Mouse (Mus musculus): Measurements from ENCODE around the gene Zdhhc7.

Gene Zdhhc7

GRCm38 (mm10) chr8:120101068-120101972, at the start of gene Zdhhc7:
Gene Zdhhc7 (minus strand): TSS chr8:120101482.
- DNase-seq (ENCODE audit: low spot score in 2 of 2) = peak; percentile 66 to 80

GRCm38 (mm10) chr8:120150028-120150427, 48.7 kb upstream of the Zdhhc7 start:
- DNase-seq (ENCODE audit: low spot score in 2 of 2) = no peak

GRCm38 (mm10) chr8:120146051-120146450, 44.8 kb upstream of the Zdhhc7 start:
- no peak for DNase-seq (ENCODE audit: low spot score in 2 of 2)

GRCm38 (mm10) chr8:120144652-120145301, 43.5 kb upstream of the Zdhhc7 start:
- DNase-seq (ENCODE audit: low spot score in 2 of 2) = peak; percentile 59 to 70

- peak; percentile 61 to 78 for DNase-seq (ENCODE audit: low spot score in 2 of 2)
Observed at GRCm38 (mm10) chr8:120143911-120144651, 42.8 kb upstream of the Zdhhc7 start.

- DNase-seq (ENCODE audit: low spot score in 2 of 2) = no peak
Observed at GRCm38 (mm10) chr8:120140769-120141168, 39.5 kb upstream of the Zdhhc7 start.

GRCm38 (mm10) chr8:120138958-120139357, 37.7 kb upstream of the Zdhhc7 start:
- no peak for DNase-seq (ENCODE audit: low spot score in 2 of 2)

GRCm38 (mm10) chr8:120136618-120137017, 35.3 kb upstream of the Zdhhc7 start:
- DNase-seq (ENCODE audit: low spot score in 2 of 2) = peak; percentile 66 to 91

- no peak for DNase-seq (ENCODE audit: low spot score in 2 of 2)
Observed at GRCm38 (mm10) chr8:120135687-120136086, 34.4 kb upstream of the Zdhhc7 start.

- no peak for DNase-seq (ENCODE audit: low spot score in 2 of 2)
Observed at GRCm38 (mm10) chr8:120133169-120133568, 31.9 kb upstream of the Zdhhc7 start.

- DNase-seq (ENCODE audit: low spot score in 2 of 2) = no peak
Observed at GRCm38 (mm10) chr8:120131158-120131557, 29.9 kb upstream of the Zdhhc7 start.

GRCm38 (mm10) chr8:120129547-120129946, 28.3 kb upstream of the Zdhhc7 start:
- DNase-seq (ENCODE audit: low spot score in 2 of 2) = no peak

- no peak for DNase-seq (ENCODE audit: low spot score in 2 of 2)
Observed at GRCm38 (mm10) chr8:120126357-120127161, 25.3 kb upstream of the Zdhhc7 start.

GRCm38 (mm10) chr8:120124836-120125389, 23.6 kb upstream of the Zdhhc7 start:
- DNase-seq (ENCODE audit: low spot score in 2 of 2) = no peak

- DNase-seq (ENCODE audit: low spot score in 2 of 2) = no peak
Observed at GRCm38 (mm10) chr8:120124261-120124660, 23.0 kb upstream of the Zdhhc7 start.

GRCm38 (mm10) chr8:120120951-120121350, 19.7 kb upstream of the Zdhhc7 start:
- no peak for DNase-seq (ENCODE audit: low spot score in 2 of 2)

- no peak for DNase-seq (ENCODE audit: low spot score in 2 of 2)
Observed at GRCm38 (mm10) chr8:120119931-120120330, 18.6 kb upstream of the Zdhhc7 start.

GRCm38 (mm10) chr8:120119429-120119828, 18.1 kb upstream of the Zdhhc7 start:
- no peak for DNase-seq (ENCODE audit: low spot score in 2 of 2)

- DNase-seq (ENCODE audit: low spot score in 2 of 2) = peak in 1 of 2 experiments; percentile 55
Observed at GRCm38 (mm10) chr8:120118847-120119246, 17.6 kb upstream of the Zdhhc7 start.

- DNase-seq (ENCODE audit: low spot score in 2 of 2) = no peak
Observed at GRCm38 (mm10) chr8:120118162-120118561, 16.9 kb upstream of the Zdhhc7 start.

- no peak for DNase-seq (ENCODE audit: low spot score in 2 of 2)
Observed at GRCm38 (mm10) chr8:120116600-120116999, 15.3 kb upstream of the Zdhhc7 start.

Measured in left cerebral cortex, adult 9 months (tissue).